Comparison of ENCODE assay signal across 8 mouse cellular contexts in the genomic region with DNA sequence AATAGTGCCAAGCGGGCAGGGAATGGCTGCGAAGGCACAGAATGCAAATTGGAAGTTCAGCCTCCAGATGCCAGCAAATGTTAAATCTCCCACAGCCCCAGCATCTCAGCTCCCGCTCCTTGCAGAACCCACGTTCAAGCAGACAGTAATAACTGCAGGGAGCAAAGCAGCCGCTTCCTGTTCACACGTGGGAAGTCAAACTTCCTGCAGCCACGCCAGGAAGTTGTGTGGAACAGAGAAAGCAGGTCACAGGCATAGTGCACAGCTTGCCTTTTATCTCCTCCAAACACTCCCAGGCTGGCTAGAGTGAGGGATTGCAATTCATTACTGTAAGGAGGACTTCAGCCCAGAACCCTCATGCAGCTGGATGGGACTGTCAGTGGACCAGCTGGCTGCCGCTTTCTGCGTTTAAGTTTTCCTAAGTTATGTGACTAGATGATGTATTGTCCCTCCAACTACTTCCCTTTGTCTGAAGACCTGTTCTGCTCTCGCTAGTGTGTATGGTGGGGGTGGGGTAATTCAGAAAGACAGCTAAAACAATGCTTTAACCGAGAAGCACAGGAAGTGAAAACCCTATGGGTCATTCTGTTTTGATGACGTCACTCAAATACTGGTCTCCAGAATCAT.
A peak's percentile ranks its signal among the peaks of the same experiment; 100 is the strongest.
DNase-seq lines count a peak whose midpoint lies in the region; ATAC-seq and TF ChIP-seq lines count a peak whose summit lies in the region.

No protein-coding gene starts in this region.

- H3K4me3 ChIP-seq in forebrain, embryonic 13.5 days: no peak overlapping the region
- H3K4me3 ChIP-seq in forebrain, embryonic 12.5 days (replicated peaks): no peak overlapping the region
- no peak overlapping the region for H3K4me3 ChIP-seq in embryonic facial prominence, embryonic 12.5 days
- H3K4me3 ChIP-seq in liver, adult 2 months (ENCODE audit: insufficient read depth, low read depth, low read length): peak overlapping the region; percentile 15; the same call in 1 of the 2 replicates
- H3K4me3 ChIP-seq in neural tube, embryonic 14.5 days (ENCODE audit: low read depth, low read length): no peak overlapping the region

- no peaks in the 10 kb centered on the region for H3K36me3 ChIP-seq in forebrain, embryonic 13.5 days (ENCODE audit: poor library complexity, severe bottlenecking)
- H3K36me3 ChIP-seq in forebrain, embryonic 12.5 days (replicated peaks): no peaks in the 10 kb centered on the region
- H3K36me3 ChIP-seq in embryonic facial prominence, embryonic 12.5 days: no peaks in the 10 kb centered on the region
- no peaks in the 10 kb centered on the region for H3K36me3 ChIP-seq in liver, adult 2 months (ENCODE audit: control insufficient read depth, insufficient read depth, low read length)
- H3K36me3 ChIP-seq in neural tube, embryonic 14.5 days (ENCODE audit: control insufficient read depth, insufficient read depth, low read length): no peaks in the 10 kb centered on the region

- no peak overlapping the region for H3K9ac ChIP-seq in forebrain, embryonic 13.5 days
- H3K9ac ChIP-seq in forebrain, embryonic 12.5 days: no peak overlapping the region
- no peak overlapping the region for H3K9ac ChIP-seq in embryonic facial prominence, embryonic 12.5 days
- H3K9ac ChIP-seq in liver, adult 2 months (ENCODE audit: low read depth, low read length): no peak overlapping the region
- H3K9ac ChIP-seq in neural tube, embryonic 14.5 days (replicated peaks; ENCODE audit: low read depth, low read length): 0 out of 2 replicates have a peak overlapping the region, but pooled peaks have one; percentile 0

- H3K27ac ChIP-seq in forebrain, embryonic 13.5 days: no peak overlapping the region
- no peak overlapping the region for H3K27ac ChIP-seq in forebrain, embryonic 12.5 days
- peak overlapping the region; percentile 63; the same call in 1 of the 2 replicates for H3K27ac ChIP-seq in embryonic facial prominence, embryonic 12.5 days
- H3K27ac ChIP-seq in liver, adult 2 months (replicated peaks; ENCODE audit: insufficient read depth, low read depth, low read length): no peak overlapping the region
- H3K27ac ChIP-seq in neural tube, embryonic 14.5 days (ENCODE audit: low read depth, low read length): peak overlapping the region; percentile 7; the same call in 1 of the 2 replicates

- peak; percentile 51 to 61 for DNase-seq in heart, postnatal 10 days
- peak; percentile 21 to 38 for DNase-seq in kidney, postnatal 25 days
- no peak for DNase-seq in liver, adult 2 months (ENCODE audit: extremely low read depth, low read depth, low spot score)
- no peak for DNase-seq in c-Kit-positive CD71-positive TER-119-positive erythroid progenitor cells, embryonic 14.5 days (ENCODE audit: low spot score)

- H3K9me3 ChIP-seq in forebrain, embryonic 13.5 days (replicated peaks): no peaks in the 10 kb centered on the region
- no peaks in the 10 kb centered on the region for H3K9me3 ChIP-seq in forebrain, embryonic 12.5 days
- H3K9me3 ChIP-seq in embryonic facial prominence, embryonic 12.5 days: no peaks in the 10 kb centered on the region
- H3K9me3 ChIP-seq in neural tube, embryonic 14.5 days (ENCODE audit: control insufficient read depth, low read length): no peaks in the 10 kb centered on the region

- 40% methylated on average over 12 of the region's 12 CpGs for WGBS in forebrain, embryonic 13.5 days
- 44% methylated on average over 12 of the region's 12 CpGs for WGBS in forebrain, embryonic 12.5 days
- WGBS in embryonic facial prominence, embryonic 12.5 days: 25% methylated on average over 12 of the region's 12 CpGs
- WGBS in liver, adult 2 months: 44% methylated on average over 12 of the region's 12 CpGs
- 12% methylated on average over 12 of the region's 12 CpGs for WGBS in neural tube, embryonic 14.5 days

- no peak for TF ChIP-seq POLR2A in liver, adult 2 months (IDR thresholded peaks at IDR 0.05; ENCODE audit: extremely low read depth, insufficient read depth, low read length)

- no peak for TF ChIP-seq CTCF in liver, adult 2 months (IDR thresholded peaks at IDR 0.05; ENCODE audit: low read depth, low read length)

- intact Hi-C loops in heart, postnatal 10 days (cut with DNase I): no loop called here

- H3K4me2 ChIP-seq in forebrain, embryonic 13.5 days: no peak overlapping the region
- no peak overlapping the region for H3K4me2 ChIP-seq in forebrain, embryonic 12.5 days
- H3K4me2 ChIP-seq in embryonic facial prominence, embryonic 12.5 days (replicated peaks): peak overlapping the region; percentile 30
- peak overlapping the region; percentile 38; the same call in 1 of the 2 replicates for H3K4me2 ChIP-seq in neural tube, embryonic 14.5 days (ENCODE audit: low read depth, low read length)

- H3K27me3 ChIP-seq in forebrain, embryonic 13.5 days: no peaks in the 10 kb centered on the region
- H3K27me3 ChIP-seq in forebrain, embryonic 12.5 days: no peaks in the 10 kb centered on the region
- no peaks in the 10 kb centered on the region for H3K27me3 ChIP-seq in embryonic facial prominence, embryonic 12.5 days
- no peaks in the 10 kb centered on the region for H3K27me3 ChIP-seq in liver, adult 2 months (ENCODE audit: control insufficient read depth, insufficient read depth, low read length)
- H3K27me3 ChIP-seq in neural tube, embryonic 14.5 days (ENCODE audit: control insufficient read depth, insufficient read depth, low read length): no peaks in the 10 kb centered on the region

- peak; percentile 27; the same call in 1 of the 2 replicates for ATAC-seq in forebrain, embryonic 13.5 days
- ATAC-seq in forebrain, embryonic 12.5 days (ENCODE audit: low FRiP score): no peak
- ATAC-seq in embryonic facial prominence, embryonic 12.5 days (ENCODE audit: insufficient number of reproducible peaks, insufficient read depth, low FRiP score, low TSS enrichment): no peak
- ATAC-seq in neural tube, embryonic 14.5 days (ENCODE audit: low read depth): peak; percentile 65; the same call in 1 of the 2 replicates

- H3K4me1 ChIP-seq in forebrain, embryonic 13.5 days: peaks cover 5% of the 10 kb centered on the region; the same call in 1 of the 2 replicates
- peaks cover 8% of the 10 kb centered on the region; the same call in 1 of the 2 replicates for H3K4me1 ChIP-seq in forebrain, embryonic 12.5 days
- peaks cover 8% of the 10 kb centered on the region for H3K4me1 ChIP-seq in embryonic facial prominence, embryonic 12.5 days
- no peaks in the 10 kb centered on the region for H3K4me1 ChIP-seq in liver, adult 2 months (ENCODE audit: control insufficient read depth, insufficient read depth, low read length)
- peaks cover 9% of the 10 kb centered on the region for H3K4me1 ChIP-seq in neural tube, embryonic 14.5 days (ENCODE audit: control insufficient read depth, insufficient read depth, low read length)

- H3K79me2 ChIP-seq in liver, adult 2 months (ENCODE audit: control insufficient read depth, insufficient read depth, low read length): no peaks in the 10 kb centered on the region

Comparison
In these comparisons a context has a peak if more than half of its experiments do, and no peak if none do; other contexts are left out.
1. ATAC-seq: peak in forebrain, embryonic 13.5 days (single experiment) and neural tube, embryonic 14.5 days (single experiment); none in forebrain, embryonic 12.5 days (single experiment) and embryonic facial prominence, embryonic 12.5 days (single experiment).
2. H3K27ac ChIP-seq: peak in embryonic facial prominence, embryonic 12.5 days (single experiment) and neural tube, embryonic 14.5 days (single experiment); none in forebrain, embryonic 13.5 days (single experiment), forebrain, embryonic 12.5 days (single experiment) and liver, adult 2 months (single experiment).
3. H3K4me2 ChIP-seq: peak in embryonic facial prominence, embryonic 12.5 days (single experiment) and neural tube, embryonic 14.5 days (single experiment); none in forebrain, embryonic 13.5 days (single experiment) and forebrain, embryonic 12.5 days (single experiment).
4. DNase-seq: peak in heart, postnatal 10 days (2 of 2) and kidney, postnatal 25 days (2 of 2); none in liver, adult 2 months (single experiment) and c-Kit-positive CD71-positive TER-119-positive erythroid progenitor cells, embryonic 14.5 days (single experiment).